Mouse (Mus musculus): ENCODE data around the gene Psme3.

DNA sequence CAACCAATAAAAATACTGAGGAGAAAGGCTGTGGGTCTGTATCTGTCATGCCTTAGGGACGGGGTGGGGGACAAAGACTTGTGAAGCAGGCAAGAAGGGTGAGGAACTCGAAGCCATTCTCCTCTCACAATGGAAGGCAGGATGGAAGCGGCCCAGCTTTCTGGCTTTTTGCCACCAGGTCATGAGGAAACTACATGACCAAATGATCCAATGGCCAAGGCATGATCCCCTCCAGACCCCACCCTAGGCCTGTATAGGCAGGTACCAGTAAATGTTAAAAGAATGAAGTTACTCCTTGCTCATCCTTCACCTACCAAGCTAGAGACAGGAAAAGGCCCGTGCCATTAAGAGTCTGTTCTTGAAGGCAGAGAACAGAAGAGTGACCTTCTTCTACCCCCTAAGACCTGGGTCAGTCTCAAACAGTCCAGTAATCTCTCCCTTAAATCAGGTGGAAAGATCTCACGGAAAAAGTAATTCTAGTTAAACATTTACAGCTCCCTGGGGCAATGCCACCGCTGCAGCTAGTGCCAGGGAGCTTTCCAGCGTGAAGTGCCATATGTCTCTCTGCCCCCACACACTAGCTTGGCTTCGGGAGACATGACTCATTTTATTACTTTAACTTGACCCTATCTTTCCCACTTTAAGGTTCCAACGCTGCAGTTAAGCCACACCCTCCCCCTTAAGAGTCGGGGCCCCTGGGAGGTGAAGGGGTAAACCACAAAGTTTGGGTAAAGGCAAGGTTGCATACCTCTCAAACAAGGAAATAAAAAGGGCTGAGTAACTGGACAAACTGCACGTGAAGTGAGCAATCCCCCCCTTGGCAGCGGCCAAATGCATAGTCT is 38.4 kb upstream of the Psme3 start:
- no peak for TF ChIP-seq CTCF (IDR thresholded peaks at IDR 0.05; ENCODE audit: extremely low read depth, insufficient read length, insufficient replicate concordance, low read depth, low read length)
- no peak for TF ChIP-seq POLR2A (IDR thresholded peaks at IDR 0.05; ENCODE audit: low read depth, low read length)
